Mouse (Mus musculus) heart, postnatal 4 days (tissue): ENCODE data around the gene Pdia6. TPM values are rescaled to one million over a fixed set of nuclear protein-coding genes. Genes with fewer than 3 reads are reported as not detected.

Source experiments
- DNase-seq: peaks from one replicate; pipeline ENCODE4 v3.0.0; 2021
- total RNA-seq, 2 experiments: library from RNA; stranded (reverse); gene quantifications; 2 replicates each; pipeline ENCODE4 v1.2.3; 2021

Pdia6 gene
- 100 to 1,000 TPM; 130 to 153 TPM for total RNA-seq

GRCm38 (mm10) chr12:17265971-17266672, at the start of gene Pdia6:
Gene Pdia6 (plus strand): TSS chr12:17266545.
- peak; percentile 96 for DNase-seq

GRCm38 (mm10) chr12:17218390-17218789, 48.0 kb upstream of the Pdia6 start:
- no peak for DNase-seq

- no peak for DNase-seq
Measured at GRCm38 (mm10) chr12:17219107-17219506, 47.2 kb upstream of the Pdia6 start.

- no peak for DNase-seq
Measured at GRCm38 (mm10) chr12:17220631-17221030, 45.7 kb upstream of the Pdia6 start.

GRCm38 (mm10) chr12:17221891-17222428, 44.4 kb upstream of the Pdia6 start:
- peak; percentile 14 for DNase-seq

- DNase-seq, result no peak
Measured at GRCm38 (mm10) chr12:17223050-17223449, 43.3 kb upstream of the Pdia6 start.

- DNase-seq, result peak; percentile 26
Measured at GRCm38 (mm10) chr12:17225012-17225411, 41.3 kb upstream of the Pdia6 start.

GRCm38 (mm10) chr12:17227903-17228302, 38.4 kb upstream of the Pdia6 start:
- no peak for DNase-seq

GRCm38 (mm10) chr12:17230581-17230980, 35.8 kb upstream of the Pdia6 start:
- DNase-seq, result no peak

- DNase-seq, result no peak
Measured at GRCm38 (mm10) chr12:17231513-17231912, 34.8 kb upstream of the Pdia6 start.

- DNase-seq, result no peak
Measured at GRCm38 (mm10) chr12:17235535-17236313, 30.6 kb upstream of the Pdia6 start.

- DNase-seq, result no peak
Measured at GRCm38 (mm10) chr12:17238588-17239427, 27.5 kb upstream of the Pdia6 start.

- DNase-seq, result no peak
Measured at GRCm38 (mm10) chr12:17239428-17239688, 27.0 kb upstream of the Pdia6 start.

- DNase-seq, result no peak
Measured at GRCm38 (mm10) chr12:17241016-17241415, 25.3 kb upstream of the Pdia6 start.

GRCm38 (mm10) chr12:17241614-17242013, 24.7 kb upstream of the Pdia6 start:
- no peak for DNase-seq

GRCm38 (mm10) chr12:17242041-17242440, 24.3 kb upstream of the Pdia6 start:
- DNase-seq, result no peak

GRCm38 (mm10) chr12:17250962-17251361, 15.4 kb upstream of the Pdia6 start:
- DNase-seq, result no peak

GRCm38 (mm10) chr12:17253069-17253468, 13.3 kb upstream of the Pdia6 start:
- DNase-seq, result peak; percentile 79

GRCm38 (mm10) chr12:17255602-17256001, 10.7 kb upstream of the Pdia6 start:
- no peak for DNase-seq

GRCm38 (mm10) chr12:17256905-17257304, 9.4 kb upstream of the Pdia6 start:
- peak; percentile 74 for DNase-seq

GRCm38 (mm10) chr12:17258431-17258830, 7.9 kb upstream of the Pdia6 start:
- no peak for DNase-seq

GRCm38 (mm10) chr12:17261005-17261404, 5.3 kb upstream of the Pdia6 start:
- no peak for DNase-seq

- DNase-seq, result no peak
Measured at GRCm38 (mm10) chr12:17263881-17264280, 2.5 kb upstream of the Pdia6 start.
